Mouse (Mus musculus): Measurements from ENCODE around the gene Edar. TPM values are rescaled to one million over a fixed set of nuclear protein-coding genes. Genes with fewer than 3 reads are reported as not detected.
"Not testable (repeated sequence)": the region's sequence is repeated elsewhere in the genome, so short reads cannot be mapped to it uniquely, and the experiment has no call there.

Gene Edar
- under 1 TPM; 0.41 to 0.42 TPM for total RNA-seq (2021)

GRCm38 (mm10) chr10:58675533-58675932 lies at the start of gene Edar:
TSS of gene Edar (minus strand) at chr10:58675654.
- intact Hi-C loops (cut with DNase I): loop anchor here (1.0 to 2.0 kb wide), 2 partner anchors 48 to 115 kb away; no protein-coding TSS in a partner anchor
- peak; percentile 76 to 83 for DNase-seq

DNA sequence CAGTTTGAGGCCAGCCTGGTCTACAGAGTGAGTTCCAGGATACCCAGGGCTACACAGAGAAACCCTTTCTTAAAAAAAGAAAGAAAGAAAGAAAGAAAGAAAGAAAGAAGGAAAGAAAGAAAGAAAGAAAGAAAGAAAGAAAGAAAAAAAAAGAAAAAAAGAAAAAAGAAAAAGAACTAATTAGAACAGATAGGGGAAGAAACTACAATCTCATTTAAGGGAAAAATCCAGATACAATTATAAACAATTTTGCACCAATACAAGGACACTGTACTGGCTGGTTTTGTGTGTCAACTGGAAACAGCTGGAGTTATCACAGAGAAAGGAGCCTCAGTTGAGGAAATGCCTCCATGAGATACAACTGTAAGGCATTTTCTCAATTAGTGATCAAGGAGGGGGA lies 42.7 kb upstream of the Edar start, which contains the start of gene Gm17542:
Gene Gm17542 (minus strand): TSS at position 101 of the 400 bp plus-strand sequence.
- DNase-seq; intact Hi-C loops (cut with DNase I): not testable (repeated sequence)

DNA sequence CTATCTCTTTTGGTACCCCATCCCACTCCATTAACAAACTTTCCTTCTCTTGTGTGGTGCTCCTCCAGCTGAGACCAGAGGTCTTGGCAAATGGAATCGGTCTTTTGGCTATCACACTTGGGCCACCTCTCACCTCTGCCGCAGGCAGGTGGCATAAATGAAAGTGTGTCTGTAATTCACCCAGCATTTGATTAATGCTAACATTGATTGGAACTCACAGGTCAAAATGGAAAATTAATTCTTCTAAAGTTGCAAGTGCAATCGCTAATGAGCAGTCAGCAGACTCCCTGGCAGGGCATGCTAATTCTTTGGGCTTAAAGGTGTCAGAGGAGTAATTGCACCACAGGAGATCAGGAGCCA lies 39.3 kb upstream of the Edar start:
- intact Hi-C loops (cut with DNase I): no loop called here
- no peak for DNase-seq

- intact Hi-C loops (cut with DNase I): no loop called here
- DNase-seq: no peak
Observed at GRCm38 (mm10) chr10:58713855-58714788, 38.7 kb upstream of the Edar start.

DNA sequence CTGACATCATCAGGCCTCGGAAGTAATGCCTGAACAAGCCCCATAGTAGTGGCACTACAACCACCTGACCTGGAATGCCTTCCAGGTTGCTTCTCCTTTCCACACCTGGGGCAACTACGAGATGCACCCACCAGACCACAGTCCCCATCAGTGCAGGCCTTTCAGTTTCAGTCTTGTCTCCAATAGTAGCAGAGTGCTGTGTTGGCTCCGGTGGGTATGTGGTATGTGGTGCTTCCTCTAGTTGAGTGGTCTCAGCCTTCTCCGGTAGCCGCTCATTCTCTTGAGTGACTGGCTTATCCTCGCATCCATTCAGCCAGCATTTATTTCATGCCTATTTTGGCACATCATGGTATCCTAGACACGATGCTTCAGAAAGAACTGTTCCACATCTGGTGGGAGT lies 37.8 kb upstream of the Edar start:
- intact Hi-C loops (cut with DNase I): no loop called here
- DNase-seq: no peak

DNA sequence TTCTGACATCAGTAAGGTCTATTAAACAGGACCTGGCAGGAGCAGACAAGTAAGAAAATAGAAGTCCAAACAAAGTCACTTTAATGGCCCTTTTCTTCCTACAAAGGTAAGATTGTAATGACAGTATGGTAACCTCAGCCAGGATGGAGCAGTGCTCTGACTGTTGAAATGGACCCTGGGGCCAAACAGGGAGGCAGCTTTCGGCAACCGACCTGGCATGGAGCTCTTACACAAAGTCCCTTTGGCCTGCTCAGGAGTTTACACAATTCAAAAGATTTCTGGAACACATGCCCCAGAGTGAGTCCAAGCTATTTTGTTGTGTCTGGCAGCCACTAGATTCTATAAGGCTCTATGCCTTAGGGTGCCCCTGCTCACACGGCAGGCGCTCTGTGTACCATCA lies 33.6 kb upstream of the Edar start:
- DNase-seq: no peak

DNA sequence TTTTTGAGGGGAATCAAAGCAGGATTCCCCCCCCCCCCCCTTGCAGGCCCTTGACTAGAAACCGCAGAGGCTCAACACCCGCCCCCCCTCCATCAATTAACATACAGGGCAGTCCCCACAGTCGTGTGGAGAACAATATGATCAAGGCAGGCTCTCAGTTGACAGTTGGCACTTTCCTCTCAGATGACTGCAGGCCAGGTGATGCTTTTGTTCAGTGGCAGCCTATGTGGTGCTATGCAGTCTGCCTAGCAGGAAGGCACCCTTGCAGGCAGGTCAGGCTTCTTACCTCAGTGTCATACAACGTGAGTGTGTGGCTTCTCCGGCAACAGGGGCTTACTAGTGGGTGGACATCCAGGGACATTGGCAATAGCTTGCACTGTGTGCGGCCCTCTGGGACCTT lies 25.1 kb upstream of the Edar start:
- no peak for DNase-seq
- intact Hi-C loops (cut with DNase I): no loop called here

More for the DNA sequence above, 33.6 kb upstream of the Edar start:
- intact Hi-C loops (cut with DNase I): no loop called here

GRCm38 (mm10) chr10:58700160-58700559 lies 24.7 kb upstream of the Edar start:
- intact Hi-C loops (cut with DNase I): no loop called here
- DNase-seq: no peak

GRCm38 (mm10) chr10:58698955-58699354 lies 23.5 kb upstream of the Edar start:
- intact Hi-C loops (cut with DNase I): no loop called here
- no peak for DNase-seq

DNA sequence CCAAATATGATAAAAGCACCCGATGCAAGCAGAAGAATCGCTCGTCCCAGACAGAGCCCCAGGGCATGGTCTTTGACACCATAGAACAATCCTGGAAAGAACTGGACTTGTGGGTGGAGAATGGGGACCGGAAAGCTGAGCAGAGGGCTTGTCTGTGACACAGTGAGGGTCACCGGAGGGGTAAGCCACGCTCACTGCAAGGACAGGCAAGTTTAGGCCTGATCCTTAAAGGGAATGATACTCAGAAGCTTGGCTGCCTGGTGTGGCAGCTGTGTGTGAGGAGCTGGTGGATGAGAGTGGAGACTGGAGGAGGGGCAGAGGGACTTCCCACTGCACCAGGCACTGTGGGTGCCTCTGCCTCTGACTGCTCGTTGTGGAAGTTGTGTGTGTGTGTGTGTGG lies 15.6 kb upstream of the Edar start:
- no peak for DNase-seq
- intact Hi-C loops (cut with DNase I): no loop called here

GRCm38 (mm10) chr10:58679298-58679697 lies 3.8 kb upstream of the Edar start:
- DNase-seq: no peak
- intact Hi-C loops (cut with DNase I): no loop called here

DNA sequence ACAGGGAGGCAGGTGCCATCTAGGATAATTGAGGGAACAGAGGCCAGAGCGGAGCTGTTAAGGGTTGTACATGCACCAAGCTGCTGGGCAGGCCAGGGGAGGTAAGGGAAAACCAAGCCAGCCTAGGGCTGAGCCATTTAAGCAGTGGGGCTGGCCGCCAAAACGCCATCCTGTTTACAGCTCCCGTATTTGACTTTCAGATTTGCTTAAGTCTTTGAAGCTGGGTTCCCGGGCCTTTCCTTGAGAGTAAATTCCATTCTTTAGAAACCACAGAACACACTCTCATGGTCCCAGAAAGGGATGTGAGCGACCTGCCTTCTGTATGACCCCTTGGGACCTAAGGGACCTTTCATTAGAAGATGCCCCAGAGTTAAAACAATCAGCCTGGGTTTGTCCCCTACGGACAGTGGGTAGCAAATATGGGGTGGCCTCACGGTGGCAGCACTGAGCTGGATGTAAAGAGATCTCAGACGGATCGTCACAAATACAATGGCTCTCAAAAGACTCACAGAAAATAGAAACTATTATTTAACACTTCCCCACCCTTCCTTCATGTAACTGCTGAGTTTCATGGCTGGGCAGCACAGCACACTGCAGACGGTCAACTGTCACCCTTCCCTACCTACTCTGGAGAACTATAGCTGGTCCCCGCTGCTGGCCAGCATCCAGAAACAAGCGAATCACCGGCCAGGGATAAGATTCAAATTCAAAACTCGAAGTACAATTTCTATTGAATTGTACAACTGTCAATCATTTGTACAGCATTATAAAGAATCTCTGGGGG lies 2.0 kb downstream of the Edar start:
- peak; percentile 62 to 81 for DNase-seq
- intact Hi-C loops (cut with DNase I): loop anchor here (2.0 kb wide), 1 partner anchor 113 kb away; no protein-coding TSS in a partner anchor

- intact Hi-C loops (cut with DNase I): no loop called here
- DNase-seq: no peak
Observed at GRCm38 (mm10) chr10:58672557-58673277, 2.7 kb downstream of the Edar start.

- intact Hi-C loops (cut with DNase I): no loop called here
- peak; percentile 30 to 37 for DNase-seq
Observed at GRCm38 (mm10) chr10:58663868-58664267, 11.6 kb downstream of the Edar start.

- peak; percentile 42 to 61 for DNase-seq
- intact Hi-C loops (cut with DNase I): no loop called here
Observed at GRCm38 (mm10) chr10:58663417-58663816, 12.0 kb downstream of the Edar start.

DNA sequence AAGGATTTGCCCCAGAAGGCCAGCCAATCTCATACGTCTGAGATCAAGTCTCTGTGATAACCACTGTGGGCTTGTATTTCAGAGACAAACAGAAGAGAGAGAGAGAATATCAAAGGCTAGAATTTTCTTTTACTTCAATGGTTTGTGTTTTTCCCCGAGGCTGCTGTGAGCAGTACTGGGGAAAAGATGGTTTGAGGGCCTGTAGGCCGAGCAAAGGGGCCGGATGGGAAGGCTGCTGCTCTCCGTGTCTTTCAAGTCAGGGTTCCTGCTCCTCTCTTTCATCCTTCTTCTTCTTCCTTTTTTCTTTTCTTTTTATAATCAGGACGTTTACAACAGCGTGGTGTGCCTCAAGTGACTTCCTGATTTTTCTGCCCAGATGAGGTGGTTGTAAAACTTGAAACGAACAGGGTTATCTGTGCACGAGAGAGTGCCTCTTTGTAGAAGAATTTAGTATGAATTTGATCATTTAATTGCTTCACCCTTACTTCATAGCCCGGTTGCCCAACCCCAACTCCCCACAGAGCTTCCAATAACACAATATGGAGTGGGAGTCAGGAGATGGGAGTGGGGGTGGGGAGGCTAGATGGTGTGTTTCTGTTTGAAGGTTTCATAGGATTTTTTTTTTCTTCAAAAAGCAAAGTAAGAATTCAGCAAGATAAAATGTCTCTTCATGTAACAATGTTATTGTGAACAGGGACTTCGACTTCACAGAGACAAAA lies 16.0 kb downstream of the Edar start:
- DNase-seq: no peak
- intact Hi-C loops (cut with DNase I): no loop called here

- intact Hi-C loops (cut with DNase I): no loop called here
- DNase-seq: no peak
Observed at GRCm38 (mm10) chr10:58657731-58658130, 17.7 kb downstream of the Edar start.

GRCm38 (mm10) chr10:58653679-58654078 lies 21.8 kb downstream of the Edar start:
- intact Hi-C loops (cut with DNase I): no loop called here
- no peak for DNase-seq

GRCm38 (mm10) chr10:58652418-58653394 lies 22.7 kb downstream of the Edar start:
- intact Hi-C loops (cut with DNase I): no loop called here
- DNase-seq: no peak
